In genomic region chr2:153642496-153642895, GRCm38 (mm10) we compare ENCODE assay signal across 28 mouse cellular contexts. TPM values are rescaled to one million over a fixed set of nuclear protein-coding genes. Genes with fewer than 3 reads are reported as not detected.
"Had no signal": no experiment of that assay in that cellular context is flagged by ENCODE, and none has a peak within 500 bp of the region (broad histone marks: within the 10 kb centered on the region; RNA-seq: fewer than 3 reads in every experiment).

No protein-coding gene starts in this region.

- H3K9ac ChIP-seq: limb, embryonic 13.5 days; liver, embryonic 12.5 days; liver, embryonic 15.5 days; midbrain, embryonic 13.5 days; neural tube, embryonic 13.5 days had no signal

- H3K4me3 ChIP-seq: layer of hippocampus, adult 2 months; limb, embryonic 10.5 days; limb, embryonic 13.5 days; liver, embryonic 12.5 days; liver, embryonic 15.5 days; megakaryocyte, embryonic 14.5 days; midbrain, embryonic 10.5 days; midbrain, embryonic 13.5 days; myocyte; neural tube, embryonic 13.5 days had no signal

- ATAC-seq: liver, embryonic 12.5 days; midbrain, embryonic 13.5 days; midbrain, embryonic 16.5 days had no signal

- DNase-seq: kidney, adult 18-20 months; kidney, adult 9 months; kidney, postnatal 14 days; layer of hippocampus, adult 9-11 months; liver; lung, adult 18-20 months; lung, postnatal 14 days; thymus, adult 18-20 months; thymus, postnatal 36 days had no signal

- H3K27ac ChIP-seq: layer of hippocampus, adult 2 months; limb, embryonic 10.5 days; limb, embryonic 13.5 days; liver, embryonic 12.5 days; liver, embryonic 15.5 days; midbrain, embryonic 10.5 days; midbrain, embryonic 13.5 days; neural tube, embryonic 13.5 days had no signal

- H3K4me2 ChIP-seq: limb, embryonic 13.5 days; liver, embryonic 12.5 days; liver, embryonic 15.5 days; midbrain, embryonic 13.5 days; neural tube, embryonic 13.5 days had no signal

- H3K36me3 ChIP-seq: limb, embryonic 10.5 days; limb, embryonic 13.5 days; liver, embryonic 12.5 days; liver, embryonic 15.5 days; midbrain, embryonic 10.5 days; midbrain, embryonic 13.5 days; neural tube, embryonic 13.5 days had no signal

- H3K4me1 ChIP-seq: liver, embryonic 12.5 days; liver, embryonic 15.5 days; midbrain, embryonic 13.5 days; neural tube, embryonic 13.5 days had no signal

- H3K9me3 ChIP-seq: limb, embryonic 10.5 days; limb, embryonic 13.5 days; liver, embryonic 12.5 days; liver, embryonic 15.5 days; megakaryocyte, embryonic 14.5 days; midbrain, embryonic 10.5 days; midbrain, embryonic 13.5 days; neural tube, embryonic 13.5 days had no signal

- H3K27me3 ChIP-seq: limb, embryonic 13.5 days; liver, embryonic 12.5 days; megakaryocyte, embryonic 14.5 days; neural tube, embryonic 13.5 days had no signal

RNA-seq across cellular contexts. Expression of gene Dnmt3c, which starts 54.0 kb away (rescaled TPM):
- total RNA-seq: left cerebral cortex, adult 18-20 months; left cerebral cortex, postnatal 25 days; monocyte, adult 5-6 weeks; neutrophil, adult 5-6 weeks had no signal
- polyA plus RNA-seq: kidney, embryonic 16.5 days; large intestine, adult 2 months; limb, embryonic 10.5 days; limb, embryonic 13.5 days; midbrain, embryonic 16.5 days; myocyte; neural tube, embryonic 13.5 days; small intestine, adult 2 months; urinary bladder, adult 2 months had no signal
